7 mouse cellular contexts compared by ENCODE assay signal in the genomic region with DNA sequence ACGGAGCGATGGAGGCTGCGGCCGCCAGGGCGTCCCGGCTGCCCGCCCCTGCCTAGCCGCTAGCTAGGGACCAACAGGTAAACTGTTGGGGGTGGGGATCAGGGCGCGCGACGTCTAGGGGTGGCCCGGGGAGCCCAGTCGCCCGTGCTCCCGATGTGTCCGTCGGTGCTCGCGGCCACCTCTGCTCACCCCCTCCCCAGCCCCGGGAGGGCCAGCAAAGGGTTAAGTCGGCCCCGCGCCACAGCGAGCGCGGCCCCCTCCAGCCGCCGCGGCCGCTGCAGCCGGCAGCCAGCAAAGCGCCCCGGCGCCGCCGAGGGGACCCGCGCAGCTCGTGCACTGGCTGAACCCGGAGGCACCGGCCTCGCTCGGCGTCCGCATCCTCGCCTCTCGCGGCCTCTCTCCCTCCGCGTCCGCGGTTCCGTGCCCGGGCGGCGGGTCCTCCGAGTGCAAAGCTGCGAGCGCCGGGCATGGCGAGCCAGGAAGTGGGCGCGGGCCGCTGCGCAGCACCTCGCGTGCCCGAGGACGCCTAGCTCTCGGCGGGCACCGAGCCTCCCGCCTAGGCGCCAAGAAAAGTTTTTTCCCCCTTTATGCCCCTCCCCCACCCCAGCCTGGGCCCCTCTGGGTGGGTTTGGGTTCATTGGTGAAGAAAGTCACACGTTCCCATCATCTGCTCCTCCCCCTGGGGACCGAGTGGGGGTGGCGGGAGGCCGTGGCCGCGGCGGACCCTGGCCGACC. TPM values are rescaled to one million over a fixed set of nuclear protein-coding genes. Genes with fewer than 3 reads are reported as not detected.
DNase-seq lines count a peak whose midpoint lies in the region; ATAC-seq lines count a peak whose summit lies in the region.

No protein-coding gene starts in this region.

- H3K27me3 ChIP-seq in forebrain, embryonic 15.5 days, result no peaks in the 10 kb centered on the region
- no peaks in the 10 kb centered on the region for H3K27me3 ChIP-seq in hindbrain, embryonic 11.5 days (ENCODE audit: control insufficient read depth, insufficient read depth, low read length)
- peaks cover 26% of the 10 kb centered on the region for H3K27me3 ChIP-seq in midbrain, embryonic 13.5 days
- H3K27me3 ChIP-seq in stomach, embryonic 16.5 days (ENCODE audit: control insufficient read depth, insufficient read depth, low read length), result peaks cover 23% of the 10 kb centered on the region

- peak overlapping the region; percentile 90 for H3K4me3 ChIP-seq in forebrain, embryonic 15.5 days
- peak overlapping the region; percentile 74 for H3K4me3 ChIP-seq in hindbrain, embryonic 11.5 days (ENCODE audit: low read depth, low read length)
- H3K4me3 ChIP-seq in midbrain, embryonic 13.5 days (replicated peaks), result peak overlapping the region; percentile 77
- peak overlapping the region; percentile 73 for H3K4me3 ChIP-seq in stomach, embryonic 16.5 days (replicated peaks; ENCODE audit: low read length)

- no peaks in the 10 kb centered on the region for H3K9me3 ChIP-seq in forebrain, embryonic 15.5 days
- no peaks in the 10 kb centered on the region for H3K9me3 ChIP-seq in hindbrain, embryonic 11.5 days (ENCODE audit: control insufficient read depth, low read length)
- no peaks in the 10 kb centered on the region for H3K9me3 ChIP-seq in midbrain, embryonic 13.5 days
- H3K9me3 ChIP-seq in stomach, embryonic 16.5 days (replicated peaks; ENCODE audit: control insufficient read depth, low read length), result no peaks in the 10 kb centered on the region

- intact Hi-C loops in left cerebral cortex, postnatal 4 days (cut with DNase I), result loop anchor here (10.0 kb wide), 1 partner anchor 221 kb away; no protein-coding TSS in a partner anchor

- peak; percentile 68 for DNase-seq in ZHBTc4 (ENCODE audit: low read depth, low spot score)
- peak; percentile 84 for DNase-seq in hindbrain, embryonic 11.5 days (ENCODE audit: low spot score)
- peak; percentile 75 for DNase-seq in left cerebral cortex, postnatal 4 days

- peaks cover 15% of the 10 kb centered on the region for H3K4me1 ChIP-seq in forebrain, embryonic 15.5 days
- peaks cover 7% of the 10 kb centered on the region for H3K4me1 ChIP-seq in hindbrain, embryonic 11.5 days (replicated peaks; ENCODE audit: control insufficient read depth, insufficient read depth, low read length)
- H3K4me1 ChIP-seq in midbrain, embryonic 13.5 days (replicated peaks), result peaks cover 17% of the 10 kb centered on the region
- peaks cover 7% of the 10 kb centered on the region; the same call in 1 of the 2 replicates for H3K4me1 ChIP-seq in stomach, embryonic 16.5 days (ENCODE audit: control insufficient read depth, insufficient read depth, low read length)

- ATAC-seq in cerebellum, adult (ENCODE audit: insufficient number of reproducible peaks, low FRiP score, low TSS enrichment), result peak; percentile 55
- peak; percentile 70 for ATAC-seq in forebrain, embryonic 15.5 days (replicated peaks)
- peak; percentile 79 for ATAC-seq in hindbrain, embryonic 11.5 days (ENCODE audit: low FRiP score)
- ATAC-seq in midbrain, embryonic 13.5 days, result peak; percentile 73
- peak; percentile 68 for ATAC-seq in stomach, embryonic 16.5 days (ENCODE audit: insufficient read depth, low FRiP score)

- no peaks in the 10 kb centered on the region for H3K36me3 ChIP-seq in forebrain, embryonic 15.5 days
- no peaks in the 10 kb centered on the region for H3K36me3 ChIP-seq in hindbrain, embryonic 11.5 days (ENCODE audit: control insufficient read depth, insufficient read depth, low read length)
- no peaks in the 10 kb centered on the region for H3K36me3 ChIP-seq in midbrain, embryonic 13.5 days
- H3K36me3 ChIP-seq in stomach, embryonic 16.5 days (ENCODE audit: control insufficient read depth, insufficient read depth, low read length), result no peaks in the 10 kb centered on the region

- peak overlapping the region; percentile 98 for H3K27ac ChIP-seq in forebrain, embryonic 15.5 days (replicated peaks)
- H3K27ac ChIP-seq in hindbrain, embryonic 11.5 days (ENCODE audit: low read depth, low read length), result peak overlapping the region; percentile 92
- H3K27ac ChIP-seq in midbrain, embryonic 13.5 days, result peak overlapping the region; percentile 92
- H3K27ac ChIP-seq in stomach, embryonic 16.5 days (ENCODE audit: low read length), result peak overlapping the region; percentile 80

- H3K4me2 ChIP-seq in forebrain, embryonic 15.5 days (replicated peaks), result peak overlapping the region; percentile 91
- peak overlapping the region; percentile 94 for H3K4me2 ChIP-seq in hindbrain, embryonic 11.5 days (replicated peaks; ENCODE audit: low read depth, low read length)
- peak overlapping the region; percentile 89 for H3K4me2 ChIP-seq in midbrain, embryonic 13.5 days (replicated peaks)
- H3K4me2 ChIP-seq in stomach, embryonic 16.5 days (ENCODE audit: low read depth, low read length), result peak overlapping the region; percentile 99

- WGBS in forebrain, embryonic 15.5 days, result under 1% methylated on average over 75 of the region's 83 CpGs
- under 1% methylated on average over 57 of the region's 83 CpGs for WGBS in hindbrain, embryonic 11.5 days
- under 1% methylated on average over 66 of the region's 83 CpGs for WGBS in midbrain, embryonic 13.5 days
- under 1% methylated on average over 83 of the region's 83 CpGs for WGBS in stomach, embryonic 16.5 days

- H3K9ac ChIP-seq in forebrain, embryonic 15.5 days (replicated peaks), result peak overlapping the region; percentile 80
- peak overlapping the region; percentile 79 for H3K9ac ChIP-seq in hindbrain, embryonic 11.5 days (ENCODE audit: low read depth, low read length)
- peak overlapping the region; percentile 84 for H3K9ac ChIP-seq in midbrain, embryonic 13.5 days (replicated peaks)
- peak overlapping the region; percentile 76 for H3K9ac ChIP-seq in stomach, embryonic 16.5 days (ENCODE audit: low read length)

RNA-seq across cellular contexts. Expression of a gene that starts 0.5 kb away (rescaled TPM):
- polyA plus RNA-seq in forebrain, embryonic 15.5 days (2015; fragmentation: Nextera tagmentation; extraction: Ambion mirVana), result 3.3 and 3.5 TPM in 2 replicates
- polyA plus RNA-seq in hindbrain, embryonic 11.5 days (2014; fragmentation: Nextera tagmentation; extraction: Ambion mirVana), result 3.8 and 4.7 TPM in 2 replicates
- 10 to 100 TPM; 23.0 to 25.4 TPM for total RNA-seq in left cerebral cortex, postnatal 4 days (2021)
- 4.0 and 4.4 TPM in 2 replicates for polyA plus RNA-seq in midbrain, embryonic 13.5 days (2015; fragmentation: Nextera tagmentation; extraction: Ambion mirVana)
- polyA plus RNA-seq in stomach, embryonic 16.5 days (2015; fragmentation: Nextera tagmentation; extraction: Ambion mirVana), result 1.2 and 1.4 TPM in 2 replicates

Comparison
In these comparisons a context has a peak if more than half of its experiments do, and no peak if none do; other contexts are left out.
1. Peak in every context shown above with its lines: DNase-seq, ATAC-seq, H3K4me3 ChIP-seq and H3K27ac ChIP-seq.